Mouse (Mus musculus): Measurements from ENCODE around the gene Fkbp7.

- TF ChIP-seq POLR2A (IDR thresholded peaks at IDR 0.05; ENCODE audit: insufficient read depth, low read depth, low read length): no peak
- TF ChIP-seq CTCF (IDR thresholded peaks at IDR 0.05; ENCODE audit: insufficient read depth, low read depth, low read length): no peak
Observed at GRCm38 (mm10) chr2:76621724-76622123, 51.2 kb downstream of the Fkbp7 start.

Measured in olfactory bulb, adult 2 months (tissue).